Mouse (Mus musculus) ES-Bruce4 (cell line): ENCODE measurements around the gene Gm10337. TPM values are rescaled to one million over a fixed set of nuclear protein-coding genes. Genes with fewer than 3 reads are reported as not detected.

ENCODE experiments used
- H3K27ac ChIP-seq: 2 replicates; pipeline ENCODE4 v1.5.1; 2012; ENCODE audit warnings: low read length, inconsistent platforms; ENCODE audit not compliant: insufficient read depth
- H3K27me3 ChIP-seq: 2 replicates; pipeline ENCODE4 v1.6.1; 2012; ENCODE audit warnings: mild to moderate bottlenecking, low read length, inconsistent platforms; ENCODE audit not compliant: control insufficient read depth, poor library complexity, insufficient read depth, severe bottlenecking
- H3K36me3 ChIP-seq: 2 replicates; pipeline ENCODE4 v1.6.1; 2012; ENCODE audit warnings: inconsistent platforms, mild to moderate bottlenecking, low read length, moderate library complexity; ENCODE audit not compliant: control insufficient read depth, poor library complexity, insufficient read depth, severe bottlenecking
- H3K4me1 ChIP-seq: one replicate; pipeline ENCODE4 v1.8.1; 2011; ENCODE audit warnings: low read length; ENCODE audit not compliant: control insufficient read depth, insufficient read depth
- H3K4me3 ChIP-seq: 2 replicates; pipeline ENCODE4 v1.5.1; 2011; ENCODE audit warnings: low read depth, mild to moderate bottlenecking, low read length
- H3K9ac ChIP-seq: 2 replicates; pipeline ENCODE4 v1.6.1; 2012; ENCODE audit warnings: low read depth, mild to moderate bottlenecking, inconsistent platforms; ENCODE audit not compliant: poor library complexity, severe bottlenecking
- H3K9me3 ChIP-seq: replicated peaks from 2 replicates; pipeline ENCODE4 v1.6.1; 2012; ENCODE audit warnings: mild to moderate bottlenecking, low read length, inconsistent platforms; ENCODE audit not compliant: control insufficient read depth, poor library complexity, insufficient read depth, severe bottlenecking
- CTCF ChIP-seq: IDR thresholded peaks from one replicate; pipeline ENCODE4 v1.8.1; 2011; ENCODE audit warnings: low read depth, low read length
- EP300 ChIP-seq: IDR thresholded peaks from 2 replicates; pipeline ENCODE4 v1.6.1; 2011; ENCODE audit warnings: low read depth, low read length; ENCODE audit not compliant: insufficient read depth
- POLR2A ChIP-seq: IDR thresholded peaks from one replicate; pipeline ENCODE4 v1.8.1; 2011; ENCODE audit warnings: low read length; ENCODE audit not compliant: insufficient read depth
- polyA plus RNA-seq: library from polyadenylated mRNA; stranded (reverse); fragments of >200 nt; gene quantifications from 2 replicates; pipeline ENCODE4 v1.2.4, GENCODE M21; 2011; ENCODE audit warnings: low read depth; ENCODE audit not compliant: missing spikeins, insufficient read depth, insufficient read length

The Gm10337 gene
- polyA plus RNA-seq, 1 experiment: not detected

GRCm38 (mm10) chr15:102516293-102516692 lies 12.8 kb downstream of the Gm10337 start:
- Histone ChIP-seq H3K9ac (peak overlapping the region; percentile 62), H3K9me3 (no peaks in the 10 kb centered on the region), H3K27me3 (no peaks in the 10 kb centered on the region), H3K36me3 (no peaks in the 10 kb centered on the region), H3K27ac (peak overlapping the region; percentile 63), H3K4me1 (peaks cover 7% of the 10 kb centered on the region), H3K4me3 (peak overlapping the region; percentile 67)
- TF ChIP-seq CTCF: no peak
- TF ChIP-seq POLR2A: peak; percentile 52
- no peak for TF ChIP-seq EP300

DNA sequence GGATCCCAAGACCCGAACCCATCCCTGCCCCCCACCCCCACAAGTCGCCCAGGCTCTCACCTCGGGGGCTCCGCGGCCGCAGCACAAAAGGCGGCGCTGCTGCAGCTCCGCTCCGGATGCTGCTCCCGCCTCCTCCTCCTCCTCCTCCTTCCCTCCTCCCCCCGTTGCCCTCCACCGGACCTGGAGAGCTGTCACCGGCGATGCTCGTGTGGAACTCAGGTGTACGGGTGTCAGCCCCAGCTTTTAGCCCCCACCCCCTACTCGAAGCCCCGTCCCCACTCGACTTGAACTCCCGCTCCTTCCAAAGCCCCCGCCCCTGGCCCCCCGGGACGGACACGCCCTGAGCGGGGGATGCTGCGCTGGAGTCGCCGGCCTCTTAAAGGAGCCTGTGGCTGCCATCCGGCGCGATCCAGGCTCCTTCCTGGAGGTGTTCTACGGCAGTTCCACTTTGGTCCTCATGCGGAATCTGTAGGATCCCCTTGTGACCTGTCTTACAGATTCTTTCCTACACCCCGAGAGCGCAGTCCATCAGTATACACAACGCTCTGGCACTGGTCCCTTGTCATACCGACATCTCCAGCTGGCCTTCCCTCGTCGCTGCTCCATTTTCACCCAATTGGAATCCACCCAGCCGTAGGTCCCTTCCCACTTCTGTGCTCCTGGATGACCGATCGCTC lies 13.3 kb downstream of the Gm10337 start, which contains the start of gene Map3k12:
TSS of gene Map3k12 (minus strand) at position 337 of the 677 bp plus-strand sequence.
- peaks cover 6% of the 10 kb centered on the region for H3K4me1 ChIP-seq
- TF ChIP-seq CTCF (no peak), EP300 (no peak), POLR2A (no peak)
- peak within 1 kb of the TSS; percentile 62 for H3K9ac ChIP-seq
- peak within 1 kb of the TSS; percentile 63 for H3K27ac ChIP-seq
- H3K27me3 ChIP-seq: no peaks in the 10 kb centered on the region
- peak within 1 kb of the TSS; percentile 67 for H3K4me3 ChIP-seq
- H3K36me3 ChIP-seq: no peaks in the 10 kb centered on the region
- H3K9me3 ChIP-seq: no peaks in the 10 kb centered on the region

DNA sequence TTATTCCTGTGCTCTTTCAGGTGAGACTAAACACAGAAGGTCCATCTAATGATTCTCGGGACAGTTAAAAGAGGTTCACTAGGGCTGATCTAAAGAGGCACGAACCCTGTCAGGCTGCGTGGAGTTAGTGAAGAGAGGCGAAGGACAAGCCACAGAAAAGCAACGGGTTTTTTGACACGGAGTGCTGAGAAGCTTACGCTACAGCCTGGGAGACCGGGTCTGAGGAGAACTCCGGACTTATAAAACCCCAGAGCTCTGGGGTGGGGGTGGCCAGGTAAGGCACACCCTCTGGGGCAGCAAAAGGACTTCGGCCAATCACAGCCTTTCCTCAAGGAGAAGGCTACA lies 14.1 kb downstream of the Gm10337 start:
- Histone ChIP-seq H3K27me3 (no peaks in the 10 kb centered on the region), H3K36me3 (peaks cover 4% of the 10 kb centered on the region; the same call in 1 of the 2 replicates), H3K9me3 (no peaks in the 10 kb centered on the region), H3K4me3 (peak overlapping the region; percentile 65), H3K4me1 (peaks cover 3% of the 10 kb centered on the region), H3K9ac (peak overlapping the region; percentile 62), H3K27ac (no peak overlapping the region)
- TF ChIP-seq POLR2A: peak; percentile 78
- no peak for TF ChIP-seq EP300

DNA sequence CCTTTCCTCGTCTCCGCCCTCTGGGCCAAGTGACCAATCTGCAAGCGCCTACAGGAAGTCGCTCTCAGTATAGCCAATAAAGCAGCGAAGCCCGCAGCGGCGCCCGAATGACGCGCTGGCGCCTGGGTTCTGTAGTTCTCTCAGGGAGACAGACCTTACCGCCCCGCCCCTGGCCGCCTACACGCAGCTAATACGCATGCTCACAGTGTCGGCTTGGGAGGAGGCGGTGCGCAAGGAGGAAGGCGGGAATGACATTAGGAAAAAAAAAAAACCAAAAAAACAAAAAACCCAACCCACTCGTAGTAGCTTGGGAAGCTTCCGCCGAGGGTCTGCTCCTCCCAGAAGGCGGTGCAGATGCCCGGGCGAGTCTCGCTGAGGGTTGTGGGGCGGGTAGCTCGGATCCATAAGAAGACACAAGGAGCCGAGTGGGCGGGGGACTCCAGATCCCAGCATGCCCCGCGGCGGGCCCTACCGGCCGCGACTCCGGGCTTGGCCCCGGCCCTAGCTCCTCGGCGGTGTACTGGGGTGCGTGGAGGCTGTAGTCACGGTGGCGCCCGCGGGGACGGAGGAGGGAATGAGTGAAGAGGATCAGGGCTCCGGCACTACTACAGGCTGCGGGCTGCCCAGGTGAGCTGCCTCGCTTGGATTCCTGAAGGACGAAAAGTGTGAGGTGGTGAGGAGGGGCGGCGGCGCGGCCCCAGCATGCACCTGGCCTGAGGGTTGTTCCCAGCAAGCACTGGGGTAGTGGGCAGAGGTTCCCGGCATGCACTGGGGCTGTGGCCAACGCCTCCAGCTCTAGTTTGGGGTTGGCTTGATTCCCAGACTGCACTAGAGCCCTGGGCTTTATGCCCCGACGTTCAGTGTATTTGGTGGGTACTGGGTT lies 14.7 kb downstream of the Gm10337 start, which contains the start of gene Tarbp2:
TSS of gene Tarbp2 (plus strand) at position 217 of the 883 bp plus-strand sequence.
- H3K4me1 ChIP-seq: peaks cover 3% of the 10 kb centered on the region
- peak within 1 kb of the TSS; percentile 95 for H3K4me3 ChIP-seq
- no peaks in the 10 kb centered on the region for H3K27me3 ChIP-seq
- no peaks in the 10 kb centered on the region for H3K9me3 ChIP-seq
- peak within 1 kb of the TSS; percentile 68 for H3K9ac ChIP-seq
- H3K27ac ChIP-seq: peak within 1 kb of the TSS; percentile 59
- peaks cover 4% of the 10 kb centered on the region; the same call in 1 of the 2 replicates for H3K36me3 ChIP-seq
- TF ChIP-seq CTCF: no peak
- peak; percentile 88 for TF ChIP-seq POLR2A
- TF ChIP-seq EP300: no peak

DNA sequence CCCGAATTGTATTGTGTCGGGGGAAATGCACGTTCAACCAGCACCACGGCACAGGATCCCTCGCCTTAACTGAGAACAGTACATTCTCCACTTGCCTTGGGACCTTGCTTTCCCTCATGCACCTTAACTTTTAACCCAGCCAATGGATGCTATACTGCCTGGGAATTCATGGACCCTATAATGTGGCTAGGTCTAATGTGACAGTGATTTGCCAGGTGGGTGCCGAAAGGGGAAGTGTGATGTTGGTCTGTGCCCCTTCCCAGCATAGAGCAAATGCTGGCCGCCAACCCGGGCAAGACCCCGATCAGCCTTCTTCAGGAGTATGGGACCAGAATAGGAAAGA lies 15.3 kb downstream of the Gm10337 start:
- H3K4me1 ChIP-seq: peaks cover 3% of the 10 kb centered on the region

More for the DNA sequence above, 15.3 kb downstream of the Gm10337 start:
- Histone ChIP-seq H3K4me3 (peak overlapping the region; percentile 95), H3K9ac (peak overlapping the region; percentile 68), H3K9me3 (no peaks in the 10 kb centered on the region), H3K27me3 (no peaks in the 10 kb centered on the region), H3K27ac (peak overlapping the region; percentile 36; the same call in 1 of the 2 replicates), H3K36me3 (peaks cover 6% of the 10 kb centered on the region; the same call in 1 of the 2 replicates)
- TF ChIP-seq CTCF (no peak), POLR2A (no peak), EP300 (no peak)
